ENCODE assay signal across 19 mouse cellular contexts in genomic region chr4:126090848-126091124, GRCm38 (mm10).
"Had no signal": no experiment of that assay in that cellular context is flagged by ENCODE, and none has a peak within 500 bp of the region (broad histone marks: within the 10 kb centered on the region; RNA-seq: fewer than 3 reads in every experiment).

No protein-coding gene starts in this region.

- H3K36me3 ChIP-seq: heart, embryonic 10.5 days; heart, embryonic 12.5 days; intestine, embryonic 15.5 days; limb, embryonic 13.5 days; limb, embryonic 15.5 days had no signal

- H3K4me3 ChIP-seq: gastrocnemius, adult 2 months; heart, embryonic 10.5 days; heart, embryonic 12.5 days; hindbrain, embryonic 10.5 days; hindbrain, embryonic 12.5 days; intestine, embryonic 15.5 days; layer of hippocampus, adult 2 months; left cerebral cortex, adult 2 months; limb, embryonic 13.5 days; limb, embryonic 15.5 days had no signal

- ATAC-seq: hindbrain, embryonic 16.5 days had no signal

- H3K9ac ChIP-seq: heart, embryonic 12.5 days; hindbrain, embryonic 12.5 days; hindbrain, embryonic 14.5 days; intestine, embryonic 15.5 days; limb, embryonic 13.5 days; limb, embryonic 15.5 days had no signal

- H3K4me1 ChIP-seq: hindbrain, embryonic 12.5 days; limb, embryonic 13.5 days had no signal

- H3K4me2 ChIP-seq: heart, embryonic 12.5 days; hindbrain, embryonic 12.5 days; hindbrain, embryonic 14.5 days; intestine, embryonic 15.5 days; limb, embryonic 13.5 days; limb, embryonic 15.5 days had no signal

- DNase-seq: gastrocnemius, adult 2 months; gastrocnemius, postnatal 10 days; gastrocnemius, postnatal 25 days; heart, adult 18-20 months; heart, postnatal 10 days; heart, postnatal 4 days; kidney, postnatal 10 days; kidney, postnatal 4 days had no signal

- H3K27me3 ChIP-seq: heart, embryonic 12.5 days; hindbrain, embryonic 12.5 days; intestine, embryonic 15.5 days; limb, embryonic 13.5 days; limb, embryonic 15.5 days had no signal

- H3K9me3 ChIP-seq: heart, embryonic 10.5 days; heart, embryonic 12.5 days; hindbrain, embryonic 10.5 days; hindbrain, embryonic 12.5 days; intestine, embryonic 15.5 days; limb, embryonic 13.5 days; limb, embryonic 15.5 days had no signal

- H3K27ac ChIP-seq: gastrocnemius, adult 2 months; heart, embryonic 10.5 days; hindbrain, embryonic 10.5 days; hindbrain, embryonic 12.5 days; hindbrain, embryonic 14.5 days; intestine, embryonic 15.5 days; layer of hippocampus, adult 2 months; left cerebral cortex, adult 2 months; limb, embryonic 13.5 days; limb, embryonic 15.5 days had no signal
